Mouse (Mus musculus) T-helper 1 cell (primary cell): ENCODE measurements around the gene Slc39a10.
"Not testable (repeated sequence)": the region's sequence is repeated elsewhere in the genome, so short reads cannot be mapped to it uniquely, and the experiment has no call there.

Experiments
- in situ Hi-C: fragments of 300-600 bp; cut with MboI, MseI; formaldehyde crosslinking; loops from one replicate; pipeline ENCODE4 v1.15.1; 2025; ENCODE audit warnings: high pct_unique_total_duplicates

The Slc39a10 gene

DNA sequence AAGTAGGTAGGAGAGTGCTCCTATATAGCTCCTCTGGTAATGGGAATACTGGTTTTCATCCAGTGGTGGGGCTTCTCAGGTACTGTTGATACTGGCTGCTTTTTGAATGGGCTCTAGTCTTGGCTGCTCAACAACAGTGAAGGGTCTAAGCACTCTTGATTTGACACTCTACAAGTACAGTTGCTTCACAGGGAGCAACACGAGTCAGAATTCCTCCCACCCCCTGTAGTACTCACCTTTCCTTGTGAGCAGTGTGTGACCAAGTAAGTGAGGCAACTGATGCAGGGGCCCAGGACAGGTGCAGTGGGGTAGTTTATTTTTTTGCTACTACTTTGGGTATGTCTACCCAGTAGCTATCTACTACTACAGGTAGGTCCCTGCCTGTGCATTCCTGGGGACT is 87.6 kb downstream of the Slc39a10 start:
- in situ Hi-C loops, result no loop called here

GRCm38 (mm10) chr1:46782227-46782626 is 110.4 kb downstream of the Slc39a10 start:
- in situ Hi-C loops, result not testable (repeated sequence)

GRCm38 (mm10) chr1:46770077-46770695 is 122.5 kb downstream of the Slc39a10 start:
- in situ Hi-C loops, result not testable (repeated sequence)

DNA sequence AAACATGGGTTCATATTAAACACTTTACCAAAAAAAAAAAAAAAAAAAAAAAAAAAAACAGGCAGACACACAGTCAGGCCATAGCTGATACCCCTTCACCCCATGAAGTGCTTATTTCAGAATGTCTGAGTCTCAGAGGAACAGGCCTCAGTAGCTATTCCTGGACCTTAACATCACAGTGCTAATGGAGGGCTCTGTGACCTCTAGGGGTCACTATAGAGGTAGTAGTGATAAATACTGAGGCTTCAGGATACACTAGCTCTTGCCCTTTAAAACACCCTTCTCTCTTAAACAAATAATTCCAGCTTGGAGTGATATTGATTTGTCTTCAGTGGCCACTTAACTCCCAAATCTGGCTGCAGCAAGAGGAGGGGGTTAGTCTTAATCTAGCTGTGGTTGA is 123.3 kb downstream of the Slc39a10 start:
- in situ Hi-C loops, result loop anchor here (5.0 kb wide), 1 partner anchor 447 kb away; no protein-coding TSS in a partner anchor

- in situ Hi-C loops, result not testable (repeated sequence)
Measured at GRCm38 (mm10) chr1:46764600-46764999, 128.1 kb downstream of the Slc39a10 start.
